Mouse (Mus musculus) frontal cortex, postnatal 10 days (tissue): ENCODE measurements around the gene Ptprn2.
A peak's percentile ranks its signal among the peaks of the same experiment; 100 is the strongest.
"Not testable (repeated sequence)": the region's sequence is repeated elsewhere in the genome, so short reads cannot be mapped to it uniquely, and the experiment has no call there.

Source experiments
- DNase-seq, 2 experiments: peaks; one replicate each; pipeline ENCODE4 v3.0.0; 2022; ENCODE audit warnings: low spot score in 2 of 2, mixed read lengths in 1 of 2

Gene Ptprn2

DNA sequence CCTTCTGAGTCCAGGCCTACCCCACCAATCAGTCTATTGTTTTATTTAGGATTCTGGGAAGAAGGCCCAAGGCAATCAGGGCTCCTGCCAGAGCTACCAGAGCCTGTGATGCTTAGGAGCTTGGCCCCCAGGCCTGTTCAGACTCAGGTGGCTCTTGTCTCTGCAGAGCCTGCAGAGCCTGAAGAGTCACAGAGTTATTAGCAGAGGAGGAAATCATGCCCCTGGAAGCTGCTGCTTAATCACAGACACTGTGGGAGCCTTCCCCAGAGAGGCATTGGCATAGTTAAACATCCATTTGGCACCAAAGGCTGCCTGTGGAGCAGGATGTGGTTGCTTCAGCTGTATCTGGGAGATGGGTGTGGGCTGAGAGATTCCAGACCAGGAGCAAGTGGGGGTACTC is 30.3 kb downstream of the Ptprn2 start:
- DNase-seq: no peak

DNA sequence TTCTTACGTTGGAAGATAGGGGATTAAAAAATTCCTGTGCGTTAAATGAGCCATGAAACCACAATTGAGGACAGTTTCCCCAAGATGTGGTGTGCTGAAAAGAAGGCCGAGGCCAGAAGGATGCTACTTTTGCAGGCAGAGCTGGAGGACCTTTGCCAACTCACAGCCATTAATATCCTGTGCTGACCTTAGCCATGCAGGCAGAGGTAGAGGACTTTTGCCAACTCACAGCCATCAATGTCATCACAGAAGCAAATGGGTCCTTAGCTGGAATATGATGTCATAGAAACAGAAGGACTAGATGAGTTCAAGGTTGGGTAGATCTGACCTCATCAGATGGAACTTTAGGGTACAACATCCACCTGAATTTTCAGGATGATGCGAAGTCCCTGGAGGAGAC is 43.3 kb downstream of the Ptprn2 start:
- no peak for DNase-seq

DNA sequence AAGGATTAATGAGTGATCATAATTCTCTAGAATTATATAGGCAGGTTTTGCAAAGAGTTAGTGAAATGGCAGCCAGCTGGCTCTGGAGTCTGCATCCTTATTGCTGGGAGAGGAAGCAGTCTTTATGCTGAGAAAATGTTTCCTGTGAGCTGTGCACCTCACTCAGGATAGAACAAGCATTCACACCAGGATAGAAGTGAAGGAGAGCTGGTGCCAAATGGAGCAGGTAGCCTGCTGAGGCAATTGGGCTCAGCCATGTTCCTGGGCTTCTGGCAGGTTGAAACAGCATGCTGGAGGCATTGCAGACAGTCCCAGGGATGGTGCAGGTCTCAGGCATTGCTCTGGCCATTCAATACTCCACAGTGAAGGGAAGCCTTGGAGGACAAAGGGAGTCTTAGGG is 47.8 kb downstream of the Ptprn2 start:
- no peak for DNase-seq

DNA sequence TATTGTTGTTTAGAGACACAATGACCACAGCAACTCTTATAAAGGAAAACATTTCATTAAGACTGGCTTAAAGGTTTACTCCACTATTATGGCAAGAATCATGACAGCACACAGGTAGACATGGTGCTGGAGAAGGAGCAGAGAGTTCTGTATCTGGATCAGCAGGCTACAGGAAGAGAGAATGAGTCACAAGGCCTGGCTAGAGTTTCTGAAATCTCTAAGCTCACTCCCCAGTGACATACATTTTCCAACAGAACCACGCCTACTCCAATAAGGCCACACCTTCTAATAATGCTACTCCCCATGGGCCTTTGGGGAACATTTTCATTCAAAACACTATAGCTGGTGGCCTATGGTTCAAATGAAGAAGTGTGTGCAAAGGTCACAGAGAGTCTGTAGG is 53.8 kb downstream of the Ptprn2 start:
- no peak for DNase-seq

DNA sequence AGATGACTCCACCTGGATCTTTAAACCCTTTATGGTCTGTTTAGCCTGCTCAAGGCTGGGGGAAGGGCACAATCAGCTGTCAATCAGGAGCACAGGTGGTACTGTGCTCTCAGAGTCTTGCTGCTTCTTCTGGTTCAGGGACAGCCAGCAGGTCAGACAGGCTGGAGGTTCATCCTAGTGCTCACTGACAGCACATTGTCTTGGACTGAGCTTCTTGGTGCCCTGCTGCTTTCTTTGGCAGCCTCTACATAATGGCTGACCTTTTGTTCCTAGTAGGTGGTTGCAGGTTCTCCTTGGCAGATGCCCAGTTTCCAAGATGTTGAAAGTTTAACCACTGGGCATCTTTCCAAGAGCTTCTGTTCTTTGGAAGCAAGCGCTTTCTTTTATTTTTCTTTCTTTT is 55.1 kb downstream of the Ptprn2 start:
- no peak for DNase-seq

DNA sequence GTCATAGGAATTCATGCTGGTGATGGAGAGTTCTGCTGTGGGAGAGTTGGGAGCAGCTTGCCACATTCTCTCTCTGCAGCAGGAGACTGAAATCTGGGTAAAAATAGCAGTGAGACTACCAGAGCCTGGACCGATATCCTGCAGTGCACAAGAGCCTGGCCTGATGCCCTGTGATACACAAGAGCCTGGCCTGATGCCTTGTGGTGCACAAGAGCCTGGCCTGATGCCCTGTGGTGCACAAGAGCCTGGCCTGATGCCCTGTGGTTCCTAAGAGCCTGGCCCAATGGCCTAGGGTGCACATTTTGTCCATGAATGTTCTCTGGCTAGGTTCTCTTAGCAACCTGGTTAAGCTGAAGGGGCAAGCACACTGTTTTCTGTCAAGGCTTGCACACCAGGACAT is 64.5 kb downstream of the Ptprn2 start:
- DNase-seq: peak; percentile 47 to 54

DNA sequence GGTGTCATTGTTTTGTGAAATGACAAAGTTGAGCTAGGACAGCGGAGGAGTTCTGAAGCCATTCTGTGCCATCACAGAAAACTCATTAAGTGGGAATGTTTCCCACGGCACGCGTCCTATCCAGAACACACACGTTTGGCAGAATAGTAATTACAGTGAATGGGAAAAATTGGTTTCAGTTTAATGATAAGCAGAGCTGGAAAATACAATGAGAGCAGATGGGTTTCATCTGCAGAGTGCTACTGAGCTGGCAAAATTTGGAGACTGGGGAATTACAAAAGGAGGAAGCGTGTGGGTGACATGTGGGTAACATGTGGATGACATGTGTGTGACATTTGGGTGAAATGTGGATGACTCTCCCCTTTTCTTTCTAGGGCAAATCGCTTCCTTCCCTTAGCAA is 66.0 kb downstream of the Ptprn2 start:
- DNase-seq: no peak

DNA sequence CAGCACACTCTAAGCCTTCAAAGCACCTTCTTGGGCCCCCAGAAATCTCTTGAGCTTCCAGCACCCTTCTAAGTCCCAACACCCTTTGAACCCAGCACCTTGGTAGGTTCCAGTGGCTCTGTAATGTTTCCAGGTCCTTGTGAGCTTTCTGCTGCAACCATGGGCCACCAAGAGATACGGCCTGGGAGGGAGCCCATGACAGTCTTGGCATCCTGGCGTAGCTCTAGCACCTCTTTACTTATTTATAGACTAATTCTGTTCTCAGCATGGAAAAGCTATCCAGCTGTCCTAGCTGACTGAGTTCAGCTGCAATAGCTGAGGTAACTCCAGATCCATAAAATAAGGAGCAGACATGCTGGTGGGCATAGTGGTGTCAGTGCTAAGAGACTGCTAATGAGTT is 66.8 kb downstream of the Ptprn2 start:
- no peak for DNase-seq

DNA sequence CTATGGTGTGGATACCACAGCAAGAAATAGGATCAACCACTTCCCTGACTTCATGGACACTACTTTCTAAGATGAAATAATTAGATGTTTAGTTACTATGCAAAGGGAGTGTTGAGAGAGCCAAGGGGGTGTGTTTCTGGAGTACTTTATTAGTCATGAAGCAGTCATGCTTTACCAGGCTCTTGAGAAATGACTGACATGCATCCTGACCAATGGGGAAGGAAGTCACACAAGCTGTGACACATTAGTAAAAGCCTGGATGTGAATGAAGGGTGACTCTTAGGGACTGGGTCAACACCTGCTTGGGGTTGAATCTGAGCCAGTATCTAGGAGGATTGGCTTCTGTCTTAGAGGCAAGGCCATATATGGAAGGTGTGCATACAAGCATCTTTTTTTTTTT is 67.8 kb downstream of the Ptprn2 start:
- no peak for DNase-seq

DNA sequence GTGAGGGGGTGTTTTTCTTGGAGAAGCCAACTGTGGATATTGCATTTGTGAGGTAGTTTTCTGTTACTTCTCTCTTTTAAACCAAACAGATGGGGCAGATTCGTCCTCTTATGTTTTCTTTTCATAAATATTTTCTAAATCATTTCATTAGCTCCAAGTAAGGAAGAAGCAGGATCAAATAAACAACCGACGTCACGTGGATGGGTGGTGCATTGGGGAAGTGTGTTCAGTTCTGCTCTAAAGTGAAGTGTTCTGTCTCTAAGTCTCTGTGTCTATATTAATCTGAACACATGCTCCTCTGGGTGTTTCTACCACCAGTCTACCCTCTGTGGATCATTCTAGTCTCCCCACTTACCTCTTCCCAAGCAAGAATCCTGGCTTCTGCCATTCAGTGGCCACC is 70.4 kb downstream of the Ptprn2 start:
- DNase-seq: no peak

DNA sequence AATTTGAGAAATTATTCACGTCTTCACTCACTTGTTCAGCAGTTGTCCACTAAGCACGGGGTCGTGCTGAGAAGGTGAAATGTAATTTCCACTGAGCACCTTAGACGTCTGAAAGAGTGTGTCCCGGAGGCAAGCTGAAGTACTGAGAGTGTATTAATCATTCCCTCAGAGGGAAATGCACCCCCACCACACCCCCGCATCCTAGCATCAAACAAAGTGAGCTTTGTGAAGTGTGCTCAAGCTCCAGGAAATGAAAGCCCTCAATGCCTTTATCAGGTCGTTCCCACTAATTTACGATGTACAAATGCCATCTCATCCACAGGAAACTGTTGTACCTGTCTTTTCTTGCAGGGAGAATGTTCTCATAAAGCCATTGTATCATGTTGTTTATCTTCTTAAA is 78.9 kb downstream of the Ptprn2 start:
- DNase-seq: no peak

DNA sequence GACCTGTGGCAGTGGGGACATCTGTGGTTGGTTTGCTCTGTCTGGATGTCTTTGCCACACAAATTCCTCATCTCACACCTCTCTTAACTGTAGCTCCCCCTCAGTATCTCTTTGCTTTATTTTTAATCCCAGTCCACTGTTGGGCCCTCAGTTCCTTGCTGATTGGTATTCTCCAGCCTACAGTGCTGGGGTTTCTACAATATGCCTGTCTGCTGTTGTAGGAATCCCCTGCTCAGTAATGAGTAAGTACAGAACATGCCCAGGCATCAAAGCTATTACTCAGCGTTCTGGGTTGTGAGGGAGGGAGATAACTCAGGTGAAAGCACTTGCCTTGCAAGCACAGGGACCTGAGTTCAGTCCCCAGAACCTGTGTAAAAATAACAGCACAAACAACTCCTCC is 81.2 kb downstream of the Ptprn2 start:
- DNase-seq: no peak

DNA sequence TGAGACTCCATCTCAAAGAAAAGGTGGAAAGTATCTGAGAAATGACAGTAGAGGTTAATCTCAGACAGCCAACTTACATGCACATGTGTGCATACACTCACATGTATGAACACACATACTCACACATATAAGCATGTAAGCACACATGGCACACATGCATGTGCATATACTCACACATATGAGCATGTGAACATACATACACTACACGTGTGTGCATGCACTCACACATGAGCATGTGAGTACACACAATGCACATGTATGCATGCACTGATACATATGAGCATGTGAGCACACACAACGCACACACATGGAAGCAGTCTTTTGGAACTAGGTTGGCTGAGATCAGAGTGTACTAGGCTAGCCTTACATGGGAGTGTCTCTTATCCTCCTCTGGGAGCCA is 81.7 kb downstream of the Ptprn2 start:
- DNase-seq: no peak

DNA sequence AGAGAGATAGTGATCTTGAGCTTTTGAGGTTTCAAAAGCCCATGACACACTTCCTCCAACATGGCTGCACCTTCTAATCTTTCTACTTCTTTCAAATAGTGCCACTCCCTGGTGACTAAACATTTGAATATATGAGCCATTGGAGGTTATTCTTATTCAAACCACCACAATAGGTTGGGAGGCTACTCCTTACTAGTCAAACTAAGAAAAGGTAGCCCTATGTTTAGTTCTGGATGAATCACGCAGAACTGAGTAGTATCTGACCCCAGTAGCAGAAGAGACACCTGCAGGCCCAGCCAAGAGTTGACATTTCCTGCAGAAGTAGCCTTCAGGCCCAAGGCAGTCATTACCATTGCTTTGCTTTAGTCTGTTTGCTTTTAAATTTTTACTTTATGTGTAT is 84.0 kb downstream of the Ptprn2 start:
- DNase-seq: no peak

DNA sequence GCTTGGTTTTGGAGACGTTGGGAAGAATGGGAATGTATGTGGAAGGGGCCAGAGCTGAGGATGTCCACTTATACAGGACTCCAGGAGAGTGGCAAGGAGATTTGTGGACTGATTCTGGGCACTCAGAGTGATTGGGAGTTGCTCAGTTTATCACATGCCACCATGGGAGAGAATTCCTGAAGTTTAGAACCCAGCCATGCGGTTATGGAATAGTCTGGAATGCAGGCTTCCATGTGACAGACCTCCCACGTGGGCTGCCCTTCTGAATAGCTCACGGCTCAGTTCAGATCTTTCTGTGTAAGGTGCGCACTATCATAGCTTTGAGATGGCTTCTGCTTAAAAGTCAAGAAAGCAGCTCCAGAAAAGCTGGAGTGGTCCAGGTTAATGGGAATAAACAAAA is 88.6 kb downstream of the Ptprn2 start:
- DNase-seq: no peak

DNA sequence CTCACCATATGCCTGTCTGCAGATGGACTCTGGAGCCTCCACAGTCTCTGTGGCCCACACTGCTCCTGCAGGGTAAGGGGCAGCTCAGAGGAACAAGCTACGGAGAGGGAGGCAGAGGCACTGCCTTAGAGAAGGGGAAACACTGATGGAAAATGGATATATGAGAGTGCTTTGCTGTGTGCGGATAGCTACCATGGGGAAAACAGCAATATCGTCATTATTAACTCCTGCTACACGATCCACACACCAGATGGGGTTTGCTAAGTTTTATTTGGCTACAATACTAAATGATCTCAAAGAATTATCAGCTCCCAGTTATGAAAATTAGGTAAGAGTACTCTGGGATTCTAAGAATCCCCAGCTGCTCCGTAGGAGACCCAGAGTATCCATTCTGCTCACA is 89.2 kb downstream of the Ptprn2 start:
- DNase-seq: no peak

DNA sequence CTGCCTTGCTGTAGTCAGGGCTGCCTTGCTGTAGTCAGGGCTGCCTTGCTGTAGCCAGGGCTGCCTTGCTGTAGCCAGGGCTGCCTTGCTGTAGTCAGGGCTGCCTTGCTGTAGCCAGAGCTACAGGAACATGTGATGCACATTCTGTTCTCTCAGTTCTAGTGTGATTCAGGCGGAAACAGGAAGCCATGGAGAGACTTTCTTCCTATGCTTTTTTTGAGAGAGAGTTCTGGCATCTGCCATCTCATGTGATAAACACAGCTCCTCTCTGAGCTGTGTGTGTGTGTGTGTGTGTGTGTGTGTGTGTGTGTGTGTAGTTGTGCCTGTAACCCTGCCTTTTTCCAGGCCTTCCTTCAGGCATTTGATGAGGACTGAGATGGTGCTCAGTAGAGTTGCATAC is 92.4 kb downstream of the Ptprn2 start:
- DNase-seq: not testable (repeated sequence)

DNA sequence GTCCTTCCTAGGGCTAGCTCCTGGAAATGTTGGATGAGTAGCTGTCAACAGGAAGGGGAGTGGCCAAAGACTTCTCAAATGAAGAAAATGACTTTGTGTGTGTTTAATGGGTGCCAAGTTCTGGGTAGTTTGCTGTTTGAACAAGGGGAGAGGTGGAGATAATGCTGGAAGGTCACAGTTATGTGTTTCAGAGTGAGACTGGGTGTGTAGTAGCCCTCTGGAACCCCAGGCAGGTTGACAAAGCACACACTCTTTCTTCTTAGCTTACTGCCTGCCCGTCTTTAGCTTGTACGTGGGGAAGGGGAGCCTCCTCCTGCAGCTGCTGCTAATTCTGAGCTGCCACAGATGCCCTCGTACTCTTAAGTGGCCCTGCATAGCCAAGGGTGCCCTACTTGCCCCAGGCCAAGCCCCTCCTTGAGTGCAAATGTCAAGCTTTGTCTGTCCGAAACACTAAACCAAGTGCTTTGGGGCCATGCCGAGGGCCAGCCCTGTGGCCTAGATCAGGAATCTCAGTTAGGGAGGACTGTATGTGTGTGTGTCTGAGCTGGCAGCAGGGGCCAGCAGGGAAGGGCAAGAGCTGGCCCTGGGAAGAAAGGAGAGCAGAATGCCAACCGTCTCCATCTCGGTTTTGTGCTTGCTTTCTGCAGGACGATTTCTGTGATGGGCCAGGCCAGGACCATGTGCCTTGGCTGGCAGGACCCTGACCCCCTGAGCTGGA is 95.5 kb downstream of the Ptprn2 start:
- no peak for DNase-seq

DNA sequence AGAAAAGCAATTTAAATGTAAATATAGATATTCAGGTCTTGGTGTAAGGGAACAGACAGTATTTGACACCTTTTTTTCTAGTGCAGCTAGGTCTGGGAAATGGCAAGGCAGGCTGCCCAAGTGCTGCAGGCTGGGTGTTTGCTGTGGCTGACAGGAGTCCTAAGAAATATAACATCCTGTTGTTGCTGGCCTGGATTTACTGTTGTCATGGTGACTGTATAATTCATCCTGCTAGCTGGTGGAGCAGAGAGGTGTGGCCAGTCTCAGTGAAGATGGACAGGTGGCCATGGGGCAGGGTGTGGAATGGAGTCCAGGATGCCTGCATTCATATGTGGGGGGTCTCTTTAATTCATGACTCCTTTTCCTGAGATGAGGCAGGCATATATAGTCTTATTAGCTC is 96.3 kb downstream of the Ptprn2 start:
- no peak for DNase-seq

DNA sequence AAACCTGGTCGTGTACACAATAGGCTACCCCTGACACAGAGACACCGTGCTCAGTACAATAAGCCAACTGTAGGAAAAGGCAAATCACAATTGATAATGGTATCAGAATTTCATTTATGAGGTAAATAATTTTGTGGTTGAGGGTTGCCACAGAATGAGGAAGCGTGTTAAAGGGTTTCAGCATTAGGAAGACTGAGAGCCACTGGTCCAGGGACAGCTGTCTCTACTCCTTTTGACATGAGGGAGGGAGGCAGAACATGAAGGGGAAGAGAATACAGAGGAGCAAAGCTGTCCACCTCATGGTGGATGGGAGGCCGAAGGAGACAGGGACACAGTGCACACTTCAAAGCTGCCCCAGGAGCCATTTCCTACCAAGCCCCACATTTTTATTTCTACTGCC is 97.3 kb downstream of the Ptprn2 start:
- DNase-seq: no peak

DNA sequence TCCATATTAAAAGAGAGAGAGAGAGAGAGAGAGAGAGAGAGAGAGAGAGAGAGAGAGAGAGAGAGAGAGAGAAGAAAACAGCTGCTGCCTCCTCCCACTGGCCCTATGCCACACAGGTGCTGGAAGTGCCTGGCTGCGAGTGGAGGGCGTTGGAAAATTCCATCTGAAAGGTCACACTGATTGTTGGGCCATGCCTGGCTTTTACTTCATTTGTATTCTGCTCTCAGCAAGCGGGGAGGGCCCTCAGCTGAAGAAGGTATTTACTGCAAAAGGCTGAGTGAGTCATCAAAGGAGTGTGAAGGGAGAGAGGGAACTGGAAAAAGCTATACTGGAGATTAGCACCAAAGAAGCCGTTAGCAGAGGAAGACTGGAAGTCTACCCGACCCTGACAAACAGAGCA is 99.5 kb downstream of the Ptprn2 start:
- DNase-seq: no peak

DNA sequence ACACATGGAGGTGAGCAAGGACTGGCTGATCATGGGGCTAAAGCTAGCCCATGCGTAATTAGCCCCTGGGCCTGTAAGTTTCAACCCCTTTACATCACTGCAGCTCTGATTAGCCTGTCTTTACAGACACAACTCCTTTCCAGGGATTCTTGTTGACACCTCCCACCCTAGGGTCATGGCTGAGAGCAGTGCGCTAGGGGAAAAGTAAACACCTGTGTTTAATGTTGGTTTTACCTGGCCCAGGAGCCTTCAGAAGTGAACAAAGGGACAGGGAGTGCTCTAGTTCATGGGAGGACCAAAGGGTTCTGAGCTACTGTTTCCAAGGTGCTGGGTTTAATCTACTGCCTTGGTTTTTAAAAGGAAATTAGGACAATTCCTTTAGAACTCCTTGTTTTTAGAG is 100.6 kb downstream of the Ptprn2 start:
- DNase-seq: no peak

DNA sequence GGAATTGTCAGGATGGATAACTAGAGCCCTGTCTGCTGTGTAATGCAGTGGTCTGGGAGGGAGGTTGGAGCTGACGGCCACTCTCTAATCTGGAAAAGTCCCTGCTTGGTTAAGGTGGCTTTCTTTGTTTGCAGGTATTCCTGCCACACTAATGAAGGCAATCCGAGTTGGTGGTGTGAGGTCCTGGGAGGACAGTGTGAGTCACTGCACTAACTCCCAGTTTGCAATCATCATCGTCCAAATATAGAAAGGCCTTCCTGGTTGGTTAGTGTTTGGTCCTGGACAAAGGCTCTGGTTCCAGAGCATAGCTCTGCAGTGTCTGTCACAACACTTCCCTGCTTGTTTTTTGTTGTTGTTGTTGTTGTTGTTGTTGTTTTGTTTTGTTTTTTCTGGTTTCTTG is 102.0 kb downstream of the Ptprn2 start:
- DNase-seq: no peak

DNA sequence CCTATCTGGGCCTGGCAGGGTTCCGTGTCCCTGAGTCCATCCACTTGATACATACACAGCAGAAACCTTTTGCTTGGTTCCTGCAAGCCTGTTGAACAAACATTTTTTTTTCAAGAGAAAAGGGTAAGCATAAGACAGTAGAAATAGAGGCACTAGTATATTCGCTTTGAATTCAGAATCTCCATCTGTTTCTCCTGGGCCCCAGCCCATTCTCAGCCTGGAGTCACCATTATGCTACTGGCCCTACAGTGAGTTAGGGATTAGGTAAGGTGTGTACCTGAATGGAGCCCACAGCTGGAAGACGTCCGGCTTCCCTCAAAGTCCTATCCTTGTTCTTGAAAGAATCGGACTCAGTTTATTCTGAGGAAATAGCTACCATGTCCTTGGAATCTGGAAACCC is 104.6 kb downstream of the Ptprn2 start:
- DNase-seq: no peak
